Mouse (Mus musculus): ENCODE results near the gene Cdc14a. TPM values are rescaled to one million over a fixed set of nuclear protein-coding genes. Genes with fewer than 3 reads are reported as not detected.

Gene Cdc14a
- total and polyA plus RNA-seq, 3 experiments = 9.3 to 29.9 (median 18.9) TPM

- no peak overlapping the region for H3K4me3 ChIP-seq (ENCODE audit: low read depth, low read length)
- ATAC-seq (ENCODE audit: extremely low read depth, insufficient number of reproducible peaks, low FRiP score, poor library complexity, severe bottlenecking) (no peak), DNase-seq (ENCODE audit: low spot score) (no peak)
- no peaks in the 10 kb centered on the region for H3K9me3 ChIP-seq (replicated peaks)
- no peak for TF ChIP-seq GATA1 (IDR thresholded peaks at IDR 0.05; ENCODE audit: borderline replicate concordance, low read length)
- TF ChIP-seq POLR2AphosphoS5 (IDR thresholded peaks at IDR 0.05; ENCODE audit: insufficient replicate concordance, low read depth, low read length) = no peak
- TF ChIP-seq GATA2 (IDR thresholded peaks at IDR 0.05; ENCODE audit: borderline replicate concordance, low read depth, low read length) = no peak
- TF ChIP-seq TAL1 (conservative IDR thresholded peaks at IDR 0.05; ENCODE audit: low read depth, low read length) = no peak
- TF ChIP-seq CTCF (IDR thresholded peaks at IDR 0.05; ENCODE audit: low read depth, low read length) = no peak
- peaks cover 52% of the 10 kb centered on the region for H3K36me3 ChIP-seq (replicated peaks)
- no peaks in the 10 kb centered on the region for H3K27me3 ChIP-seq (ENCODE audit: insufficient read depth, low read length)
- no peaks in the 10 kb centered on the region for H3K4me1 ChIP-seq (ENCODE audit: insufficient read depth, low read depth, low read length)
Measured at GRCm38 (mm10) chr3:116310672-116311071, 113.2 kb downstream of the Cdc14a start.

GRCm38 (mm10) chr3:116310033-116310432, 113.8 kb downstream of the Cdc14a start:
- Histone ChIP-seq H3K4me3 (ENCODE audit: low read depth, low read length) (no peak overlapping the region), H3K9me3 (replicated peaks) (no peaks in the 10 kb centered on the region), H3K4me1 (ENCODE audit: insufficient read depth, low read depth, low read length) (no peaks in the 10 kb centered on the region), H3K27me3 (ENCODE audit: insufficient read depth, low read length) (no peaks in the 10 kb centered on the region), H3K36me3 (replicated peaks) (peaks cover 53% of the 10 kb centered on the region)
- DNase-seq (ENCODE audit: low spot score) (no peak), ATAC-seq (ENCODE audit: extremely low read depth, insufficient number of reproducible peaks, low FRiP score, poor library complexity, severe bottlenecking) (no peak)
- TF ChIP-seq CTCF (IDR thresholded peaks at IDR 0.05; ENCODE audit: low read depth, low read length) (no peak), GATA2 (IDR thresholded peaks at IDR 0.05; ENCODE audit: borderline replicate concordance, low read depth, low read length) (no peak), GATA1 (IDR thresholded peaks at IDR 0.05; ENCODE audit: borderline replicate concordance, low read length) (no peak), TAL1 (conservative IDR thresholded peaks at IDR 0.05; ENCODE audit: low read depth, low read length) (no peak), POLR2AphosphoS5 (IDR thresholded peaks at IDR 0.05; ENCODE audit: insufficient replicate concordance, low read depth, low read length) (no peak)

GRCm38 (mm10) chr3:116304800-116305753, 118.8 kb downstream of the Cdc14a start:
- no peaks in the 10 kb centered on the region for H3K27me3 ChIP-seq (ENCODE audit: insufficient read depth, low read length)
- no peak for DNase-seq (ENCODE audit: low spot score)
- no peaks in the 10 kb centered on the region for H3K9me3 ChIP-seq (replicated peaks)
- no peak for ATAC-seq (ENCODE audit: extremely low read depth, insufficient number of reproducible peaks, low FRiP score, poor library complexity, severe bottlenecking)
- H3K36me3 ChIP-seq (replicated peaks) = peaks cover 46% of the 10 kb centered on the region
- H3K4me3 ChIP-seq (ENCODE audit: low read depth, low read length) = no peak overlapping the region
- H3K4me1 ChIP-seq (ENCODE audit: insufficient read depth, low read depth, low read length) = no peaks in the 10 kb centered on the region
- no peak for TF ChIP-seq POLR2AphosphoS5 (IDR thresholded peaks at IDR 0.05; ENCODE audit: insufficient replicate concordance, low read depth, low read length)
- no peak for TF ChIP-seq CTCF (IDR thresholded peaks at IDR 0.05; ENCODE audit: low read depth, low read length)
- TF ChIP-seq GATA1 (IDR thresholded peaks at IDR 0.05; ENCODE audit: borderline replicate concordance, low read length) = no peak
- no peak for TF ChIP-seq TAL1 (conservative IDR thresholded peaks at IDR 0.05; ENCODE audit: low read depth, low read length)
- TF ChIP-seq GATA2 (IDR thresholded peaks at IDR 0.05; ENCODE audit: borderline replicate concordance, low read depth, low read length) = no peak

- Histone ChIP-seq H3K36me3 (replicated peaks) (peaks cover 51% of the 10 kb centered on the region), H3K4me3 (ENCODE audit: low read depth, low read length) (no peak overlapping the region), H3K9me3 (replicated peaks) (no peaks in the 10 kb centered on the region), H3K27me3 (ENCODE audit: insufficient read depth, low read length) (no peaks in the 10 kb centered on the region), H3K4me1 (ENCODE audit: insufficient read depth, low read depth, low read length) (no peaks in the 10 kb centered on the region)
- TF ChIP-seq GATA1 (IDR thresholded peaks at IDR 0.05; ENCODE audit: borderline replicate concordance, low read length) = no peak
- no peak for TF ChIP-seq CTCF (IDR thresholded peaks at IDR 0.05; ENCODE audit: low read depth, low read length)
- TF ChIP-seq TAL1 (conservative IDR thresholded peaks at IDR 0.05; ENCODE audit: low read depth, low read length) = no peak
- no peak for ATAC-seq (ENCODE audit: extremely low read depth, insufficient number of reproducible peaks, low FRiP score, poor library complexity, severe bottlenecking)
- DNase-seq (ENCODE audit: low spot score) = no peak
Measured at GRCm38 (mm10) chr3:116302581-116302980, 121.3 kb downstream of the Cdc14a start.

GRCm38 (mm10) chr3:116301754-116302153, 122.1 kb downstream of the Cdc14a start:
- peaks cover 49% of the 10 kb centered on the region for H3K36me3 ChIP-seq (replicated peaks)
- no peak for DNase-seq (ENCODE audit: low spot score)

GRCm38 (mm10) chr3:116298727-116299126, 125.1 kb downstream of the Cdc14a start:
- ATAC-seq (ENCODE audit: extremely low read depth, insufficient number of reproducible peaks, low FRiP score, poor library complexity, severe bottlenecking) (no peak), DNase-seq (ENCODE audit: low spot score) (no peak)
- TF ChIP-seq CTCF (IDR thresholded peaks at IDR 0.05; ENCODE audit: low read depth, low read length) (no peak), POLR2AphosphoS5 (IDR thresholded peaks at IDR 0.05; ENCODE audit: insufficient replicate concordance, low read depth, low read length) (no peak), GATA2 (IDR thresholded peaks at IDR 0.05; ENCODE audit: borderline replicate concordance, low read depth, low read length) (no peak), TAL1 (conservative IDR thresholded peaks at IDR 0.05; ENCODE audit: low read depth, low read length) (no peak), GATA1 (IDR thresholded peaks at IDR 0.05; ENCODE audit: borderline replicate concordance, low read length) (no peak)
- Histone ChIP-seq H3K4me3 (ENCODE audit: low read depth, low read length) (no peak overlapping the region), H3K36me3 (replicated peaks) (peaks cover 46% of the 10 kb centered on the region), H3K4me1 (ENCODE audit: insufficient read depth, low read depth, low read length) (no peaks in the 10 kb centered on the region), H3K9me3 (replicated peaks) (no peaks in the 10 kb centered on the region), H3K27me3 (ENCODE audit: insufficient read depth, low read length) (no peaks in the 10 kb centered on the region)

More at GRCm38 (mm10) chr3:116301754-116302153, 122.1 kb downstream of the Cdc14a start:
- TF ChIP-seq CTCF (IDR thresholded peaks at IDR 0.05; ENCODE audit: low read depth, low read length) (no peak), GATA2 (IDR thresholded peaks at IDR 0.05; ENCODE audit: borderline replicate concordance, low read depth, low read length) (no peak), GATA1 (IDR thresholded peaks at IDR 0.05; ENCODE audit: borderline replicate concordance, low read length) (no peak), POLR2AphosphoS5 (IDR thresholded peaks at IDR 0.05; ENCODE audit: insufficient replicate concordance, low read depth, low read length) (no peak), TAL1 (conservative IDR thresholded peaks at IDR 0.05; ENCODE audit: low read depth, low read length) (no peak)
- Histone ChIP-seq H3K4me1 (ENCODE audit: insufficient read depth, low read depth, low read length) (no peaks in the 10 kb centered on the region), H3K4me3 (ENCODE audit: low read depth, low read length) (no peak overlapping the region), H3K27me3 (ENCODE audit: insufficient read depth, low read length) (no peaks in the 10 kb centered on the region), H3K9me3 (replicated peaks) (no peaks in the 10 kb centered on the region)
- ATAC-seq (ENCODE audit: extremely low read depth, insufficient number of reproducible peaks, low FRiP score, poor library complexity, severe bottlenecking) = no peak

Data from G1E (cell line).